Mouse (Mus musculus): ENCODE data around the gene Hist2h2bb. TPM values are rescaled to one million over a fixed set of nuclear protein-coding genes. Genes with fewer than 3 reads are reported as not detected.
"Not testable (repeated sequence)": the region's sequence is repeated elsewhere in the genome, so short reads cannot be mapped to it uniquely, and the experiment has no call there.

The Hist2h2bb gene
- polyA plus RNA-seq, 1 experiment from 2014 or later, result 2.7 TPM

DNA sequence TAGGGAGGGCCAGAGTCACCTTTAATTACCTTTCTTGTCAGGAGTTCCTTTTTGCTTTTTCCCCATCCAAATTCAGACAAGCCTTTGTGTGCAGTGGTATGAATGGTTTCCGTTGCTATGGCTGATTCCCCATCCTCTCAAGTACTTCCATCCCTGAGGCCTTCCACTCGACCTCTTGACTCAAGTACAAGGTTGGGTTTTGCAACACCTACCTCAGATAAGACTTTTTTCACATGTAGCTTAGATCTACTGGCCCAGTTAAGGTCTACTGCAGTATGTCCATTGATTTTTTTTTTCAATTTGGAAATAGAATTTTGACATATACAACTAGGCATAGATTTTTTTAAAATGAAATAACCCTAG is 37.8 kb upstream of the Hist2h2bb start:
- Histone ChIP-seq H3K9me3 (no peaks in the 10 kb centered on the region), H3K4me3 (no peak overlapping the region), H3K36me3 (no peaks in the 10 kb centered on the region), H3K4me2 (no peak overlapping the region), H3K9ac (no peak overlapping the region), H3K4me1 (replicated peaks) (no peaks in the 10 kb centered on the region), H3K27me3 (no peaks in the 10 kb centered on the region), H3K27ac (replicated peaks) (no peak overlapping the region)
- 64% methylated on average over 2 of the region's 2 CpGs for WGBS
- ATAC-seq (ENCODE audit: low read depth), result no peak

GRCm38 (mm10) chr3:96234914-96235313 is 34.6 kb upstream of the Hist2h2bb start:
- WGBS, result 90% methylated on average over 2 of the region's 2 CpGs
- peaks cover 15% of the 10 kb centered on the region for H3K4me1 ChIP-seq (replicated peaks)

DNA sequence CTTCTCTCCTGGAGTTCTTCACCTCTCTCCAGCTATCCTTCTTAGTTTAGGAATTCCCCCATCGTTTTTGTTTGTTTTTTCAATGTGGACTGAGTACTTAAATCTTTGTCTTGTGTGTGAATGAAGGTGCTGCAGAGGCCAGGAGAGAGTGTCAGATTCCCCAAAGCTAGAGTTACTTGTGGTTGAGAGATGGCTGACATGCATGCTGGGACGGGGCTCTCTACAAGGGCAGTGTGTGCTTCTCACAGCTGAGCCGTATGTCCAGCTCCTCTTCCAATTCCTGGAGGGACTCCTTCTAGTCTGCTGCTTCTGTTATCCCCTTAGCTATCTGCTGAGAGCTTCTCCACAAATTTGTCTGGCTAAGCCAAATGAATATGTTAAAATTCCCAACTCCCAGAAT is 33.7 kb upstream of the Hist2h2bb start:
- no peak for ATAC-seq (ENCODE audit: low read depth)
- 74% methylated on average over 3 of the region's 3 CpGs for WGBS
- Histone ChIP-seq H3K4me1 (replicated peaks) (peaks cover 17% of the 10 kb centered on the region), H3K27me3 (no peaks in the 10 kb centered on the region), H3K9me3 (no peaks in the 10 kb centered on the region), H3K4me2 (no peak overlapping the region), H3K36me3 (no peaks in the 10 kb centered on the region), H3K4me3 (no peak overlapping the region), H3K27ac (replicated peaks) (no peak overlapping the region), H3K9ac (no peak overlapping the region)

More at GRCm38 (mm10) chr3:96234914-96235313, 34.6 kb upstream of the Hist2h2bb start:
- Histone ChIP-seq H3K9me3 (no peaks in the 10 kb centered on the region), H3K4me2 (no peak overlapping the region), H3K27me3 (no peaks in the 10 kb centered on the region), H3K27ac (replicated peaks) (no peak overlapping the region), H3K36me3 (no peaks in the 10 kb centered on the region), H3K4me3 (no peak overlapping the region), H3K9ac (no peak overlapping the region)
- no peak for ATAC-seq (ENCODE audit: low read depth)

GRCm38 (mm10) chr3:96236834-96237334 is 32.7 kb upstream of the Hist2h2bb start:
- 82% methylated on average over 4 of the region's 4 CpGs for WGBS
- Histone ChIP-seq H3K9me3 (no peaks in the 10 kb centered on the region), H3K36me3 (no peaks in the 10 kb centered on the region), H3K27me3 (no peaks in the 10 kb centered on the region), H3K4me2 (peak overlapping the region; percentile 52), H3K27ac (replicated peaks) (no peak overlapping the region), H3K4me1 (replicated peaks) (peaks cover 20% of the 10 kb centered on the region), H3K9ac (peak overlapping the region; percentile 66; the same call in 1 of the 2 replicates), H3K4me3 (peak overlapping the region; percentile 34)
- ATAC-seq (ENCODE audit: low read depth), result no peak

GRCm38 (mm10) chr3:96237335-96237903 is 32.1 kb upstream of the Hist2h2bb start:
- no peak for ATAC-seq (ENCODE audit: low read depth)
- H3K4me3 ChIP-seq, result peak overlapping the region; percentile 34
- H3K4me2 ChIP-seq, result peak overlapping the region; percentile 52
- H3K27ac ChIP-seq (replicated peaks), result no peak overlapping the region
- no peaks in the 10 kb centered on the region for H3K27me3 ChIP-seq
- no peaks in the 10 kb centered on the region for H3K9me3 ChIP-seq
- WGBS, result 24% methylated on average over 7 of the region's 7 CpGs
- no peaks in the 10 kb centered on the region for H3K36me3 ChIP-seq
- H3K9ac ChIP-seq, result peak overlapping the region; percentile 66
- H3K4me1 ChIP-seq (replicated peaks), result peaks cover 20% of the 10 kb centered on the region

DNA sequence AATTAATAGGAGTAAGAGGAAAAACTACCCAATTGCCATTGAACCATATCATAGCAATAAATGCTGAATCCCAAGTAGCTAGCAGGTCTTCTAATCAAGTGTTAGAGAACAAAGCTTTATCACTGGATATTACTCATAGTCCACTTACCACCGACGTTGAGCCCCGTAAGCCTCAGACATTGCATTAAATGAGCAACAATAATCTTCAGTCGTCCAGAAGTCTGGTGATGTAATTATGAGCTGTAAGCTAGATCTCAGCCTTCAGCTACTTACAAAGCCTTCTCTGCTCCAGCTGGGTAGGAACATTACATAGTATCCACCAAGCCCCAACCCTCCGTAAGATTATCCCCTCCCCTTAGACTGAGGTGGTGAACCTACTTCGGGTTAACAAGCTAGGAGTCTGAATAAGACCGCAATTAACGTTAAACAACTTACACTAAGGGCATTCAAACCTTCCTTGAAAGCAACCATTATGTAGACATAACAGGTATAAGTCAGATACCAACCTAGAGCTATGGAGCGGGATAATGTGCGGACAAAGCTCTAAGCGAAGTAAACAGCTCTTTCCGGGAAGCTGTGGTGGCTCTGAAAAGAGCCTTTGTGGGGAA is 31.5 kb upstream of the Hist2h2bb start:
- Histone ChIP-seq H3K27me3 (no peaks in the 10 kb centered on the region), H3K4me3 (peak overlapping the region; percentile 34), H3K4me2 (peak overlapping the region; percentile 52), H3K27ac (replicated peaks) (no peak overlapping the region), H3K9ac (peak overlapping the region; percentile 66), H3K4me1 (replicated peaks) (peaks cover 20% of the 10 kb centered on the region), H3K36me3 (no peaks in the 10 kb centered on the region), H3K9me3 (no peaks in the 10 kb centered on the region)
- under 1% methylated on average over 12 of the region's 12 CpGs for WGBS
- ATAC-seq (ENCODE audit: low read depth), result no peak

GRCm38 (mm10) chr3:96238954-96239793 is 30.4 kb upstream of the Hist2h2bb start, which contains the start of gene Hist2h3c2:
TSS of gene Hist2h3c2 (minus strand) at chr3:96239127.
- H3K36me3 ChIP-seq, result not testable (repeated sequence)
- peak within 1 kb of the TSS; percentile 78 for H3K27ac ChIP-seq (replicated peaks)
- under 1% methylated on average over 21 of the region's 68 CpGs for WGBS

GRCm38 (mm10) chr3:96239949-96240798 is 29.4 kb upstream of the Hist2h2bb start, which contains the start of gene Hist2h2aa2:
TSS of gene Hist2h2aa2 (minus strand) at chr3:96240276.
- peak within 1 kb of the TSS; percentile 49 for H3K4me2 ChIP-seq
- peak within 1 kb of the TSS; percentile 64 for H3K9ac ChIP-seq
- peak within 1 kb of the TSS; percentile 36 for H3K4me3 ChIP-seq
- H3K9me3 ChIP-seq, H3K27me3 ChIP-seq, H3K36me3 ChIP-seq: not testable (repeated sequence)
- H3K4me1 ChIP-seq (replicated peaks), result peaks cover 34% of the 10 kb centered on the region
- WGBS, result 5% methylated on average over 31 of the region's 85 CpGs
- peak; percentile 92 for ATAC-seq (ENCODE audit: low read depth)
- H3K27ac ChIP-seq (replicated peaks), result peak within 1 kb of the TSS; percentile 87

More at GRCm38 (mm10) chr3:96238954-96239793, 30.4 kb upstream of the Hist2h2bb start, which contains the start of gene Hist2h3c2:
- H3K27me3 ChIP-seq, H3K9me3 ChIP-seq: not testable (repeated sequence)
- H3K4me3 ChIP-seq, result peak within 1 kb of the TSS; percentile 36
- peak within 1 kb of the TSS; percentile 52 for H3K4me2 ChIP-seq
- peak; percentile 88 for ATAC-seq (ENCODE audit: low read depth)
- peak within 1 kb of the TSS; percentile 66 for H3K9ac ChIP-seq
- H3K4me1 ChIP-seq (replicated peaks), result peaks cover 25% of the 10 kb centered on the region

DNA sequence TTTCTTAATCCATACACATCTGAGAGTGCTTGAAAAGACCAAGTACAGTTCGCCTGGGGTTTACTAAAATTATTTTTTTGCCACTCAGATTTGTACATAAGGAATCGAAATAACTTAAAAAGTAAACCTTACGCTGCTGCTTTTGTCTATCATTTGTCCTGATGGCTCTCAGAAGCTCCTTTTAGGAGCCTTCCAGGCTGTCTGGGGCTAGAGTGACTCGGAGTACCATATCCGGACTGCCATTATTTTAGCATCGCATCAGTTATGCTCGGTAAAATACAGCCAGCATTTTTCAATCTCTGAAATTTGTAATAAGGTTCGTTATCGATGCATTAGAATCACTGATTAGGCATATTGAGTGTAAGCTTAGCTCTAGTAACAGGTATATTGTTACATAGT is 28.8 kb upstream of the Hist2h2bb start:
- Histone ChIP-seq H3K4me3 (peak overlapping the region; percentile 22; the same call in 1 of the 2 replicates), H3K9ac (peak overlapping the region; percentile 62), H3K4me1 (replicated peaks) (peaks cover 34% of the 10 kb centered on the region), H3K9me3 (no peaks in the 10 kb centered on the region), H3K36me3 (no peaks in the 10 kb centered on the region), H3K4me2 (peak overlapping the region; percentile 47), H3K27ac (replicated peaks) (peak overlapping the region; percentile 87), H3K27me3 (no peaks in the 10 kb centered on the region)
- no peak for ATAC-seq (ENCODE audit: low read depth)
- WGBS, result 73% methylated on average over 9 of the region's 9 CpGs

- Histone ChIP-seq H3K4me2 (peak overlapping the region; percentile 64), H3K27me3 (no peaks in the 10 kb centered on the region), H3K4me1 (replicated peaks) (peaks cover 39% of the 10 kb centered on the region), H3K27ac (replicated peaks) (peak overlapping the region; percentile 98), H3K9ac (peak overlapping the region; percentile 83), H3K9me3 (no peaks in the 10 kb centered on the region), H3K4me3 (peak overlapping the region; percentile 49; the same call in 1 of the 2 replicates), H3K36me3 (no peaks in the 10 kb centered on the region)
- ATAC-seq (ENCODE audit: low read depth), result no peak
- 83% methylated on average over 7 of the region's 7 CpGs for WGBS
Measured at GRCm38 (mm10) chr3:96243921-96244572, 25.5 kb upstream of the Hist2h2bb start.
